Mouse (Mus musculus) ES-E14 (cell line): ENCODE data around the gene Paqr9. TPM values are rescaled to one million over a fixed set of nuclear protein-coding genes. Genes with fewer than 3 reads are reported as not detected.

Experiments used
- DNase-seq: peaks from one replicate; pipeline ENCODE4 v3.0.0-alpha.2; 2013; ENCODE audit warnings: low read depth, low spot score
- H3K27ac ChIP-seq: 2 replicates; pipeline ENCODE4 v1.5.1; 2012; ENCODE audit warnings: low read depth, mild to moderate bottlenecking, low read length, moderate library complexity, mixed read lengths; ENCODE audit not compliant: poor library complexity, insufficient read depth, severe bottlenecking
- H3K36me3 ChIP-seq: 2 replicates; pipeline ENCODE4 v1.6.1; 2012; ENCODE audit warnings: mild to moderate bottlenecking, low read length, moderate library complexity, mixed read lengths; ENCODE audit not compliant: control insufficient read depth, poor library complexity, insufficient read depth, severe bottlenecking
- H3K4me1 ChIP-seq, 2 experiments: fragments of 150-350 bp in 1 of 2; sonication (generic) in 1 of 2; 2 replicates each; pipeline ENCODE4 v1.6.1; 2012; ENCODE audit warnings: low read length in 2 of 2, mild to moderate bottlenecking in 1 of 2, mixed read lengths in 1 of 2; ENCODE audit not compliant: control insufficient read depth in 2 of 2, insufficient read depth in 2 of 2, poor library complexity in 1 of 2
- H3K4me3 ChIP-seq, 2 experiments: fragments of 150-350 bp in 1 of 2; sonication (generic) in 1 of 2; 2 replicates each; pipeline ENCODE4 v1.5.1; 2012; ENCODE audit warnings: low read length in 2 of 2, low read depth in 1 of 2, mild to moderate bottlenecking in 1 of 2, mixed read lengths in 1 of 2; ENCODE audit not compliant: insufficient read depth in 1 of 2, poor library complexity in 1 of 2, severe bottlenecking in 1 of 2
- H3K9ac ChIP-seq: 2 replicates; pipeline ENCODE4 v1.6.1; 2012; ENCODE audit warnings: low read depth, mild to moderate bottlenecking, low read length, mixed read lengths; ENCODE audit not compliant: poor library complexity, insufficient read depth, severe bottlenecking
- H3K9me3 ChIP-seq: fragments of 150-350 bp; sonication (generic); 2 replicates; pipeline ENCODE4 v1.6.1; 2012; ENCODE audit warnings: low read depth, mild to moderate bottlenecking, low read length; ENCODE audit not compliant: control insufficient read depth, insufficient read depth
- CHD2 ChIP-seq: IDR thresholded peaks from 2 replicates; pipeline ENCODE4 v1.6.1; 2014; ENCODE audit warnings: mild to moderate bottlenecking, low read depth, low read length, inconsistent platforms
- HCFC1 ChIP-seq: IDR thresholded peaks from 2 replicates; pipeline ENCODE4 v1.6.1; 2012; ENCODE audit warnings: low read length, inconsistent platforms, borderline replicate concordance; ENCODE audit not compliant: insufficient read depth
- MAFK ChIP-seq: IDR thresholded peaks from 2 replicates; pipeline ENCODE4 v1.6.1; 2014; ENCODE audit warnings: mild to moderate bottlenecking, low read depth, low read length, inconsistent platforms; ENCODE audit not compliant: insufficient read depth
- ZC3H11A ChIP-seq: IDR thresholded peaks from 2 replicates; pipeline ENCODE4 v1.6.1; 2012; ENCODE audit warnings: low read depth, mild to moderate bottlenecking, inconsistent platforms, low read length, borderline replicate concordance
- ZNF384 ChIP-seq: IDR thresholded peaks from 2 replicates; pipeline ENCODE4 v1.6.1; 2012; ENCODE audit warnings: low read depth, low read length, inconsistent platforms
- in situ Hi-C, 2 experiments: fragments of 600-800 bp; cut with MboI; formaldehyde crosslinking; loops; one replicate each; pipeline ENCODE4 v1.15.1; 2025; ENCODE audit warnings: low sequenced_read_pairs in 2 of 2, inconsistent platforms in 1 of 2; ENCODE audit not compliant: unreplicated experiment in 2 of 2
- total RNA-seq: library from RNA; depleted of rRNA; stranded (reverse); fragments of 300-350 nt; gene quantifications from 2 replicates; pipeline ENCODE4 v1.2.3, GENCODE M21; 2012

Paqr9 gene
- total RNA-seq, 1 experiment: 0.58 TPM

DNA sequence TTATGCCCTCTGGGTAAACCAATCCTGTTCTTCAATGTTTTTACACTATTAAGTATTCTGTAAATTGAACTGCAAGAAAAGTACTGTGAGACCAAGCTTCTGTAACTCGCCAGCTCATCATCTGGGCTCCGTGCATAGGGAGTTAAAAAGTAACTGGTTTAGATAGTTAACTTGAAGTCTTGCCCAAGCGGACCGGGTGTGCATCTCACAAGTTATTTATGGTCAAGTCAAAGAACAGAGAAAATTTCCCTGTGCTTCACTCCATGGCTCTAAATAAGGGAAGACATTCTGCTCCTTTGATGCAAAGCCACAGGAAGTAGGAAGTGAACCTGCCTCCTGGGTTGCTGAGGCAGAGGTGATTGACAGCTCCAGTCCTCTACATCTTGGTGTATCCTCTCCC lies 34.8 kb downstream of the Paqr9 start:
- no peak for TF ChIP-seq CHD2
- no peak for TF ChIP-seq ZC3H11A
- Histone ChIP-seq H3K27ac (no peak overlapping the region), H3K4me1 (no peaks in the 10 kb centered on the region; a peak in 1 of 4 replicates), H3K9ac (no peak overlapping the region), H3K9me3 (no peaks in the 10 kb centered on the region), H3K4me3 (no peak overlapping the region), H3K36me3 (no peaks in the 10 kb centered on the region)
- in situ Hi-C loops: no loop called here
- no peak for DNase-seq

DNA sequence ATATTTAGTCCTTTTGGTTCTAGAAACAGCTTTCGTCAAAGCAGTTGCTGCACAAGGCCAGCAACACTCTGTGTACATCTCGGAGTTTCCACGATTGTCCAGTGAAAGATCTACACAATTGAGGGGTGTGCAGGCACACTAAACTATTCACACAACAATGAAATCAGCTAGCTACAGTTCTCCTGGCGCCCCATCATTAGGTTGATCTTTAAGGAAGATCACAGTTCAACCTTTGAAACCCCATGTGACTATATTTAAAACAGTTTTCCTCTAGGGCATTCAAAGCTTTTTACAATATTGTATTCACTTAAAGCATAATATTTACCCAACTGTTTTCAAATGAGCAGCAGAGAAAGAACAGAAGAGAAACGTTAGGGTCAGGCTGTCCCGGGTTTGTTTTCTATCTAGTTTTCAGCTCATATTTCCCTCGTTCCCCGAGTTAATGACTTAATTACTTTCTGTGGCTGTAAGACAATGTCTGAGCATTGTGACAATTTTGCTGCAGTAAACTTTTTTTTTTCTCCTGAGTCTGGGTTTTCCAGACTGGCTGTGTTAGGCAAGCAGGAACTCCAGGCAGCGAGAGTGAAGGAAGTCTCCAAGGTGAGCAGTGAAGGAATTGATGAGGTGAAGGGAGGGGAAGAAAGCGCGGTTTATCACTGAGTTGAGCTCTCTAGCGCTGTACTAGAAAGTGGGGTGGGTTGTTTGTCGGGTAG lies 38.2 kb downstream of the Paqr9 start:
- in situ Hi-C loops: no loop called here
- Histone ChIP-seq H3K9me3 (no peaks in the 10 kb centered on the region), H3K36me3 (no peaks in the 10 kb centered on the region), H3K9ac (no peak overlapping the region), H3K4me3 (peak overlapping the region in 1 of 2 experiments; percentile 23; a peak in 1 of 4 replicates), H3K27ac (no peak overlapping the region), H3K4me1 (no peaks in the 10 kb centered on the region; a peak in 1 of 4 replicates)
- TF ChIP-seq HCFC1: no peak
- no peak for DNase-seq

DNA sequence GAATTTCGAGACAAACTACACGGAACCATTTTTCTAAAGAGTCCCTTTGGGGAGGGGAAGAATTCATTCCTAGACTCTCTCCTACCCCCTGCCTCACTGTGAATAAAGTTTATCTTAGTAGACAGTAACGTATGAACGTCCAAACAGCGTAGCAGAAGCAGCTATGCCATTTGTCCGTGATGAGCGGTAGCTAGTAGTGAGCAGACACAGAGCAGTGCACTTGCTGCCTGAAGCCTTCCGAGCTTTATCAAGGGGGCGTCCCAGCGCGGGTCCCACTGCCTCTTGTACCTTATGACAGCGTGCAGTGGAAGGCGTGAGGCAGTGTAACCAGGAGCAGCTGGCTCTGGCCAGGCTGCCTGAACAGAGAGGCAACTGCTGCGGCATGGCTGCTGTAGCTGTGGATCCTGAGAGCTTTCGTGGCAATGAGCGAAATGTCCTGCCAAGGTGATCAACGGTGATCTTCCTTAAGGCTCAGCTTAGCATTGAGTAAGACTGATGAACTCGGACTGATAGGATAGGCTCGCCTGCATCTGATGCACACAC lies 38.8 kb downstream of the Paqr9 start:
- Histone ChIP-seq H3K9me3 (no peaks in the 10 kb centered on the region), H3K4me1 (no peaks in the 10 kb centered on the region; a peak in 1 of 4 replicates), H3K9ac (peak overlapping the region; percentile 40; the same call in 1 of the 2 replicates), H3K4me3 (peak overlapping the region; percentile 23 to 36; a peak in 2 of 4 replicates), H3K27ac (no peak overlapping the region), H3K36me3 (no peaks in the 10 kb centered on the region)
- TF ChIP-seq HCFC1 (no peak), MAFK (no peak), CHD2 (no peak), ZC3H11A (no peak), ZNF384 (no peak)
- in situ Hi-C loops: no loop called here
- no peak for DNase-seq

DNA sequence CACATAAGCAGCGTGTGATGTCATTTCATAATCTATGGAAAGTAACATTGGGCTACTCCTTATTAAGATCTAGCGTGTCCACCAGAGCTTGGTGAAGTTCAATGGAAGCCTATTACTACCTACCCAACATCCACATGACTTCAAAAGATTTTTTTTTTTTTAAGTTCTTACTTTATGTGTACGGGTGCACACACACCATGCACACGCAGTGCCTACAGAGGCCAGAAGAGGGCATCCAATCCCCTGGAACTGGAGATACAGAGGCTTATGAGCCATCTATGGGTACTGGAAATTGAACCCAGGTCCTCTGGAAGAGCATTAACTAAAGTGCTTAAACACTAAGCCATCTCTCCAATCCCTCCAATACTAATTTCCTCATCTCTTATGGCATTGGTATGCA lies 39.9 kb downstream of the Paqr9 start:
- TF ChIP-seq ZC3H11A: peak; percentile 51; the same call in 1 of the 2 replicates
- no peak for TF ChIP-seq MAFK
- peak; percentile 88 for TF ChIP-seq ZNF384
- in situ Hi-C loops: no loop called here
- no peaks in the 10 kb centered on the region for H3K36me3 ChIP-seq

DNA sequence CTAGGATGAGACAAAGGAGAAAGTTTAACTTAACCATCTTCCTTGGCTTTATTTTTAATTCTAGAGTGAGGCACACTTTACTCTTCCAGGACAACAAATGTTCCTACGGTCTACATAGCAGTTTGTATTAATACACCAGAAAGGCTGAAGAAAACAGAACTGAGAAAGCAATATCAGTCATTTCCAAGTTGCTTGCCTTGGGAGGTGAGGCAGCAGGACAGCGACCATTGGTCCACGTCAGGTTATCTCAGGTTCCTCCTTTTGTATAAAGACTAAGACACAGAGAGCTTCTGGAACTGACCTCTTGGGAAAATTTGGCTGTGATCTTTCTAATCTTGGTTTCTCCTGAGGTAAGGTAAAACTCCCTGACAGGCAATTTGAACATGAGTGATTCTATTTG lies 43.4 kb downstream of the Paqr9 start:
- TF ChIP-seq HCFC1: no peak
- TF ChIP-seq ZC3H11A: no peak
- no peak for TF ChIP-seq MAFK
- TF ChIP-seq ZNF384: no peak
- TF ChIP-seq CHD2: no peak
- Histone ChIP-seq H3K27ac (no peak overlapping the region), H3K9me3 (no peaks in the 10 kb centered on the region), H3K36me3 (no peaks in the 10 kb centered on the region), H3K4me3 (no peak overlapping the region), H3K9ac (no peak overlapping the region), H3K4me1 (no peaks in the 10 kb centered on the region; a peak in 1 of 4 replicates)
- in situ Hi-C loops: loop anchor here in 1 of 2 experiments (5.0 kb wide), 1 partner anchor 84 kb away; no protein-coding TSS in a partner anchor
- DNase-seq: no peak

More for the DNA sequence above, 39.9 kb downstream of the Paqr9 start:
- Histone ChIP-seq H3K4me3 (no peak overlapping the region), H3K9me3 (no peaks in the 10 kb centered on the region), H3K27ac (no peak overlapping the region), H3K9ac (no peak overlapping the region), H3K4me1 (no peaks in the 10 kb centered on the region; a peak in 1 of 4 replicates)
- DNase-seq: no peak
